ENCODE assay signal across 11 mouse cellular contexts in genomic region chr15:27810793-27811488, GRCm38 (mm10).
DNase-seq lines count a peak whose midpoint lies in the region; ATAC-seq and TF ChIP-seq lines count a peak whose summit lies in the region.
"Had no signal": no experiment of that assay in that cellular context is flagged by ENCODE, and none has a peak within 500 bp of the region (broad histone marks: within the 10 kb centered on the region; RNA-seq: fewer than 3 reads in every experiment).

No protein-coding gene starts in this region.

- no peak overlapping the region for H3K4me2 ChIP-seq in lung, embryonic 15.5 days
- no peak overlapping the region for H3K4me2 ChIP-seq in hindbrain, postnatal 0 days (ENCODE audit: low read depth, low read length)
- H3K4me2 ChIP-seq in neural tube, embryonic 14.5 days (ENCODE audit: low read depth, low read length) = no peak overlapping the region

- DNase-seq in embryo, embryonic 10 days (ENCODE audit: low spot score) = peak; percentile 45
- no peak for DNase-seq in embryo, embryonic 9.5 days (ENCODE audit: extremely low spot score)
- no peak for DNase-seq in lung, postnatal 10 days
- no peak for DNase-seq in hindbrain, postnatal 0 days (ENCODE audit: low spot score)
- no peak for DNase-seq in thymus, postnatal 25 days
- no peak for DNase-seq in T-cell, adult 2 months (ENCODE audit: low spot score)
- DNase-seq: gastrocnemius, adult 2 months; right cerebral cortex, adult 18-20 months had no signal

- no peak overlapping the region for H3K4me3 ChIP-seq in lung, embryonic 15.5 days
- no peak overlapping the region for H3K4me3 ChIP-seq in hindbrain, postnatal 0 days (ENCODE audit: low read length)
- no peak overlapping the region for H3K4me3 ChIP-seq in neural tube, embryonic 14.5 days (ENCODE audit: low read depth, low read length)
- H3K4me3 ChIP-seq: gastrocnemius, adult 2 months had no signal

- peaks cover 51% of the 10 kb centered on the region for H3K4me1 ChIP-seq in lung, embryonic 15.5 days
- no peaks in the 10 kb centered on the region for H3K4me1 ChIP-seq in hindbrain, postnatal 0 days (ENCODE audit: insufficient read depth, low read length)
- peaks cover 7% of the 10 kb centered on the region; the same call in 1 of the 2 replicates for H3K4me1 ChIP-seq in neural tube, embryonic 14.5 days (ENCODE audit: control insufficient read depth, insufficient read depth, low read length)

- ATAC-seq in lung, embryonic 15.5 days (ENCODE audit: borderline replicate concordance, extremely low read depth, low FRiP score, low TSS enrichment) = no peak
- ATAC-seq in hindbrain, postnatal 0 days = 0 out of 2 replicates have a peak, but pooled peaks have one; percentile 16
- no peak; the same call in 1 of the 2 replicates for ATAC-seq in neural tube, embryonic 14.5 days (ENCODE audit: low read depth)

- no peak for TF ChIP-seq CTCF in hindbrain, postnatal 0 days (IDR thresholded peaks at IDR 0.05; ENCODE audit: low read depth)

- 54% methylated on average over 12 of the region's 12 CpGs for WGBS in lung, embryonic 15.5 days
- WGBS in hindbrain, postnatal 0 days = 37% methylated on average over 12 of the region's 12 CpGs
- WGBS in neural tube, embryonic 14.5 days = 41% methylated on average over 12 of the region's 12 CpGs

- peaks cover 23% of the 10 kb centered on the region for H3K36me3 ChIP-seq in lung, embryonic 15.5 days
- H3K36me3 ChIP-seq in hindbrain, postnatal 0 days (ENCODE audit: insufficient read depth, low read length) = peaks cover 32% of the 10 kb centered on the region
- peaks cover 33% of the 10 kb centered on the region for H3K36me3 ChIP-seq in neural tube, embryonic 14.5 days (ENCODE audit: control insufficient read depth, insufficient read depth, low read length)

- H3K9ac ChIP-seq in lung, embryonic 15.5 days = no peak overlapping the region
- no peak overlapping the region for H3K9ac ChIP-seq in hindbrain, postnatal 0 days (replicated peaks; ENCODE audit: low read length)
- no peak overlapping the region for H3K9ac ChIP-seq in neural tube, embryonic 14.5 days (replicated peaks; ENCODE audit: low read depth, low read length)

- H3K9me3 ChIP-seq in lung, embryonic 15.5 days = no peaks in the 10 kb centered on the region
- H3K9me3 ChIP-seq in hindbrain, postnatal 0 days (ENCODE audit: low read length) = no peaks in the 10 kb centered on the region
- H3K9me3 ChIP-seq in neural tube, embryonic 14.5 days (ENCODE audit: control insufficient read depth, low read length) = no peaks in the 10 kb centered on the region

- peak overlapping the region; percentile 62 for H3K27ac ChIP-seq in lung, embryonic 15.5 days
- peak overlapping the region; percentile 56 for H3K27ac ChIP-seq in hindbrain, postnatal 0 days
- H3K27ac ChIP-seq in neural tube, embryonic 14.5 days (ENCODE audit: low read depth, low read length) = peak overlapping the region; percentile 48; the same call in 1 of the 2 replicates
- H3K27ac ChIP-seq: macrophage had no signal

- H3K27me3 ChIP-seq in lung, embryonic 15.5 days = no peaks in the 10 kb centered on the region
- no peaks in the 10 kb centered on the region for H3K27me3 ChIP-seq in hindbrain, postnatal 0 days (ENCODE audit: insufficient read depth, low read length)
- no peaks in the 10 kb centered on the region for H3K27me3 ChIP-seq in neural tube, embryonic 14.5 days (ENCODE audit: control insufficient read depth, insufficient read depth, low read length)
